In the genomic region with DNA sequence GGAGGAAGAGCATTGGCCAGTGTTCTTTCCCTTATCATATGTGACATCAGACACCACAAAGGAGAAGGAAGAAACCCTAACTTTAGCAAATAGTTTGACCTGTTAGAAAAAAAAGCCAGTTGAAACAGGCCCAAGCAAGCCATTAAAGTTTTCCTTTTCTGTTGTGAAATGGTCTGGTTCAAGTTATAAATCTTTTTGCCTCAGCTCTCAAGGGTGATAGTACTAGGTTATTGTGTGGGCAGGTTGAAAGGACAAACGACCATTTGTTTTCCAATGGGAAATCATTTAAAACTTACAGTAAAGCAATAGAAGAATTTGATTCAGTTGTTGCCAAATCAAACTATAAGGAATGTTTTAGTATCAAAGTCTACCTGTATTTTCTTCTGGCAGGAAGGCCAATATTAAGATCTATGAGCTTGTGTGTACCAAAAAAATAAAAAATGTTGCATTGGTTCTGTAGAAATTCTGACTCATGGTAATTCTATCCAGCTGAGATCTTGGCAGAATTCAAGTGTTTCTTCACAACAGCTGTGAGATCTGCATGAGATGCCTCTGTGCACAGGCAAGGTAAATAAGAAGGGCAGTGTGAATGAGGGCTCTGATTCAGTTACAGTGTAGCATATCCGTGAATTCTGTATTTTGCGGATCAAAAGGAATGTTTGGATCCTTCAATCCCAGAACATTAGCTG, we compare ENCODE assay signal across 31 mouse cellular contexts.
DNase-seq lines count a peak whose midpoint lies in the region; ATAC-seq and TF ChIP-seq lines count a peak whose summit lies in the region.
"Had no signal": no experiment of that assay in that cellular context is flagged by ENCODE, and none has a peak within 500 bp of the region (broad histone marks: within the 10 kb centered on the region; RNA-seq: fewer than 3 reads in every experiment).

No protein-coding gene starts in this region.

- TF ChIP-seq CTCF in kidney, adult 2 months (conservative IDR thresholded peaks at IDR 0.05; ENCODE audit: insufficient read depth, insufficient read length, low read depth, low read length), result no peak
- TF ChIP-seq CTCF in lung, postnatal 0 days (IDR thresholded peaks at IDR 0.05), result no peak

- no peaks in the 10 kb centered on the region for H3K36me3 ChIP-seq in kidney, adult 2 months (ENCODE audit: control insufficient read depth, insufficient read depth, low read length)
- H3K36me3 ChIP-seq in lung, postnatal 0 days (ENCODE audit: insufficient read depth, low read length), result no peaks in the 10 kb centered on the region
- no peaks in the 10 kb centered on the region for H3K36me3 ChIP-seq in forebrain, embryonic 10.5 days (replicated peaks)
- H3K36me3 ChIP-seq: forebrain, embryonic 12.5 days; heart, embryonic 13.5 days; hindbrain, embryonic 10.5 days; intestine, embryonic 15.5 days; lung, embryonic 15.5 days; midbrain, embryonic 12.5 days had no signal

- no peaks in the 10 kb centered on the region for H3K9me3 ChIP-seq in lung, postnatal 0 days (ENCODE audit: low read length)
- no peaks in the 10 kb centered on the region; the same call in 1 of the 2 replicates for H3K9me3 ChIP-seq in forebrain, embryonic 10.5 days
- H3K9me3 ChIP-seq: forebrain, embryonic 12.5 days; hindbrain, embryonic 10.5 days; intestine, embryonic 15.5 days; lung, embryonic 15.5 days; midbrain, embryonic 12.5 days had no signal

- DNase-seq in kidney, adult 2 months, result peak; percentile 5
- DNase-seq in kidney, adult 9 months, result no peak
- DNase-seq in lung, postnatal 0 days (ENCODE audit: low spot score), result peak; percentile 12
- DNase-seq in lung, postnatal 14 days, result no peak
- peak; percentile 31 for DNase-seq in fat pad, adult 2 months (ENCODE audit: extremely low read depth, low read depth, low spot score)
- DNase-seq in heart, postnatal 10 days, result no peak
- no peak for DNase-seq in forebrain, embryonic 10.5 days (ENCODE audit: extremely low spot score, low spot score)
- DNase-seq: adrenal gland, postnatal 10 days; B cell, adult 2 months; cerebellum, adult 11 months; cerebellum, adult 9-10 months; forebrain, postnatal 0 days; gastrocnemius, postnatal 10 days; heart, postnatal 14 days; kidney, postnatal 4 days; lung, postnatal 4 days; retina, postnatal 1 day; right cerebral cortex, postnatal 25 days; spleen, adult 18-20 months; thymus, postnatal 25 days had no signal

- H3K27ac ChIP-seq in kidney, adult 2 months (ENCODE audit: insufficient read depth, low read depth, low read length), result no peak overlapping the region
- H3K27ac ChIP-seq in lung, postnatal 0 days (ENCODE audit: low read length), result no peak overlapping the region
- no peak overlapping the region for H3K27ac ChIP-seq in forebrain, embryonic 10.5 days
- H3K27ac ChIP-seq: forebrain, embryonic 12.5 days; heart, embryonic 13.5 days; hindbrain, embryonic 10.5 days; intestine, embryonic 15.5 days; kidney, postnatal 0 days; lung, embryonic 15.5 days; midbrain, embryonic 12.5 days had no signal

- H3K4me3 ChIP-seq in kidney, adult 2 months (ENCODE audit: insufficient read depth, low read depth, low read length), result no peak overlapping the region
- no peak overlapping the region for H3K4me3 ChIP-seq in lung, postnatal 0 days (ENCODE audit: low read depth, low read length)
- no peak overlapping the region for H3K4me3 ChIP-seq in forebrain, embryonic 10.5 days
- H3K4me3 ChIP-seq: forebrain, embryonic 12.5 days; heart, embryonic 13.5 days; hindbrain, embryonic 10.5 days; intestine, embryonic 15.5 days; lung, embryonic 15.5 days; megakaryocyte, embryonic 14.5 days; midbrain, embryonic 12.5 days had no signal

- intact Hi-C loops in heart, postnatal 10 days (cut with DNase I), result no loop called here

- TF ChIP-seq EP300 in lung, postnatal 0 days (IDR thresholded peaks at IDR 0.05), result 0 out of 2 replicates have a peak, but pooled peaks have one; percentile 1

- H3K27me3 ChIP-seq in kidney, adult 2 months (replicated peaks; ENCODE audit: control insufficient read depth, insufficient read depth, low read length), result no peaks in the 10 kb centered on the region
- no peaks in the 10 kb centered on the region for H3K27me3 ChIP-seq in lung, postnatal 0 days (replicated peaks; ENCODE audit: insufficient read depth, low read length)
- H3K27me3 ChIP-seq in forebrain, embryonic 10.5 days (ENCODE audit: poor library complexity, severe bottlenecking), result no peaks in the 10 kb centered on the region
- H3K27me3 ChIP-seq: forebrain, embryonic 12.5 days; heart, embryonic 13.5 days; intestine, embryonic 15.5 days; lung, embryonic 15.5 days; megakaryocyte, embryonic 14.5 days; midbrain, embryonic 12.5 days had no signal

- H3K9ac ChIP-seq in lung, postnatal 0 days (replicated peaks; ENCODE audit: low read depth), result no peak overlapping the region
- H3K9ac ChIP-seq: forebrain, embryonic 12.5 days; forebrain, postnatal 0 days; heart, embryonic 13.5 days; intestine, embryonic 15.5 days; lung, embryonic 15.5 days; midbrain, embryonic 12.5 days had no signal

- H3K4me1 ChIP-seq in kidney, adult 2 months (ENCODE audit: control insufficient read depth, insufficient read depth, low read length), result no peaks in the 10 kb centered on the region
- H3K4me1 ChIP-seq in lung, postnatal 0 days (ENCODE audit: insufficient read depth, low read depth, low read length), result no peaks in the 10 kb centered on the region
- H3K4me1 ChIP-seq in forebrain, embryonic 10.5 days, result no peaks in the 10 kb centered on the region
- H3K4me1 ChIP-seq: forebrain, embryonic 12.5 days; heart, embryonic 13.5 days; hindbrain, embryonic 10.5 days; intestine, embryonic 15.5 days; lung, embryonic 15.5 days; megakaryocyte, embryonic 14.5 days; midbrain, embryonic 12.5 days had no signal

- no peak overlapping the region for H3K4me2 ChIP-seq in lung, postnatal 0 days (replicated peaks; ENCODE audit: low read depth, low read length)
- H3K4me2 ChIP-seq: forebrain, embryonic 12.5 days; heart, embryonic 13.5 days; intestine, embryonic 15.5 days; liver, embryonic 11.5 days; lung, embryonic 15.5 days; midbrain, embryonic 12.5 days had no signal

- no peak for TF ChIP-seq POLR2A in kidney, adult 2 months (IDR thresholded peaks at IDR 0.05; ENCODE audit: low read depth, low read length)

- WGBS in kidney, adult 2 months, result 61% methylated on average over 3 of the region's 3 CpGs
- 74% methylated on average over 3 of the region's 3 CpGs for WGBS in lung, postnatal 0 days
- WGBS in forebrain, embryonic 10.5 days, result 86% methylated on average over 3 of the region's 3 CpGs

- ATAC-seq in lung, postnatal 0 days, result no peak
- ATAC-seq: activated CD4-positive, CD25-positive, alpha-beta regulatory T cell, adult 4 months; forebrain, postnatal 0 days; hindbrain, embryonic 16.5 days; intestine, embryonic 15.5 days had no signal

Comparison
In these comparisons a context has a peak if more than half of its experiments do, and no peak if none do; other contexts are left out.
1. DNase-seq: peak in kidney, adult 2 months (single experiment), lung, postnatal 0 days (single experiment) and fat pad, adult 2 months (single experiment); none in kidney, adult 9 months (single experiment), lung, postnatal 14 days (single experiment), heart, postnatal 10 days (0 of 2) and forebrain, embryonic 10.5 days (single experiment).